Mouse (Mus musculus) frontal cortex, postnatal 10 days (tissue): ENCODE data around the gene Gal3st1.

Source experiments
- DNase-seq, 2 experiments: peaks; one replicate each; pipeline ENCODE4 v3.0.0; 2022; ENCODE audit warnings: low spot score in 2 of 2, mixed read lengths in 1 of 2

Gene Gal3st1

DNA sequence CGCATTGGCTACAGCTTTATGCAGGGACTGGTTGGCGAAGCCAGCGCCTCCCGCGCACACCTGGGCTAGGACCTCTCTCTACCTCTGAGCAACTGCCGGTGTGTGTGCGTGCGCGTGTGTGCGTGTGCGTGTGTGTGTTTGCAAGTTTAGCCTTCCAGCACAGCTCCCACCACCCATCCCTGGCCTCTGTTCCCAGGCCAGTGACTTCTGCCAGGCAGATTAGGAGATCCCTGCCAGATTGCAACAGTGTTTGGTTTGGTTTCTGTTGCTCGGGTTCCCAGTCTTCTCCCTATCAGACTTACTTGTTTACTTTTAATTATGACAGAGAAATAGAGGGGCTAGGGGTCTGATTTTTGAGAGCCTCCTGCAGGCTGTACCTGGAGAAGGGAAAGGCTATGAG, 48.5 kb downstream of the Gal3st1 start:
- no peak for DNase-seq

GRCm38 (mm10) chr11:4033471-4033870, 50.0 kb downstream of the Gal3st1 start:
- no peak for DNase-seq

- DNase-seq = no peak
Observed at GRCm38 (mm10) chr11:4034169-4034568, 50.7 kb downstream of the Gal3st1 start.

GRCm38 (mm10) chr11:4035116-4035892, 51.9 kb downstream of the Gal3st1 start:
- DNase-seq = no peak

DNA sequence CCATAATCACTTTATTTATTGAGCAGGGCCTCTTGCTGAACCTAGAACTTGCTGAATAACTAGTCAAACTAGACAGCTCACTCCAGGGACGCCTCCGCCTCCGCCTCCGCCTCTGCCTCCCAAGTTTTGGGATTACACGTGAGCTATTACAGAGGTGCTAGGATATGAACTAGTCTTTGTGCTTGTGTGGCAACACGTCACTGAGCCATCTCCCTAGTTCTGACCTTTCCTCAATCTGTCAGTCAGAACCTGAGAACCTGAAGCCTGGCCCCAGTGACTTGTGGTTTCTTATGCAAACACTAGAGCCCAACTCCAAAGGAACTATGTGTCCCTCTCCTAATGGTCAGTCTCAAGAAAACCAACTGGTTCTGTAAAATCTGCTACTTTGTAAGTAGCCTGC, 52.5 kb downstream of the Gal3st1 start:
- DNase-seq = no peak

- no peak for DNase-seq
Observed at GRCm38 (mm10) chr11:4036365-4037084, 53.1 kb downstream of the Gal3st1 start.

GRCm38 (mm10) chr11:4039951-4040350, 56.5 kb downstream of the Gal3st1 start:
- no peak for DNase-seq

DNA sequence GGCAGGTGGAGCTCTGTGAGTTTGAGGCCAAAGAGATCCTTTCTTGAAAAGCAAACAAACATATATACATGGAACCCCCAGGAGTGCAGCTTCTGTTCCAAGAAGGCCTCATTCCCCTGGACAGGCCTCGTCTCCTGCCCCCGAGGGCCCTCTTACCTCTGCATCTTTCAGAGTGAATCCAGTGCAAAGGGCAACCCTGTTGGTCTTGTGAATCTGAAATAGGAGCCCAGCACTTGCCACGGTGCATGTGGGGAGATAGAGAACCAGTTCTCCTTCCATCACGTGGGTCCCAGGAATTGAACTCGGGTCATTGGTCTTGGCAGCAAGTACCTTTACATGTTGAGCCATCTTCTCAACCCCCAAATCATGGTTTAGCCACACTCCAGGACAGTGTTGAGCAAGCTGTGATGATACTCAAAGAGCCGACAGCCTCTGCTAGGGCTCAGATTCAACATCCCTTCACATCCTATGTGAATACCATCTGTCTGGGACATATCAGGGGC, 57.7 kb downstream of the Gal3st1 start:
- no peak for DNase-seq

DNA sequence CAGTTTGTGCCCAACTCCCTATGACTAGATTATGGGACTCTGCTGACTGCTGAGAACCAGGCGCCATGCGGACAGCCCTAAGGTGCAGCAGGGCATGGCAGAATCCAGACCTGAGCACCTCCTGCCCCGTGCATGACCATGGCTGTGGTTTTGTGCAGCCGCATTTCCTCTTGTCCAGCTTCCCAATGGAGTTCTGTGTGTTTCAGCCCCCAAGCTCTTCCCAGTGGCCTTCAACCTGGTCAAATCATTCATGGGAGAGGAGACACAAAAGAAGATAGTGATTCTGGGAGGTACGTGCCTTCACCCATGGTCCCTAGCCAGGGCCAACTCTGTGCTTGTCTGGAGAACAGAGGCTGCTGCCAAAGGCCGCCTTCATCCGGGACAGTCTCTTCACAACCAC, 59.6 kb downstream of the Gal3st1 start:
- no peak for DNase-seq

GRCm38 (mm10) chr11:4046526-4046925, 63.1 kb downstream of the Gal3st1 start:
- DNase-seq = no peak

DNA sequence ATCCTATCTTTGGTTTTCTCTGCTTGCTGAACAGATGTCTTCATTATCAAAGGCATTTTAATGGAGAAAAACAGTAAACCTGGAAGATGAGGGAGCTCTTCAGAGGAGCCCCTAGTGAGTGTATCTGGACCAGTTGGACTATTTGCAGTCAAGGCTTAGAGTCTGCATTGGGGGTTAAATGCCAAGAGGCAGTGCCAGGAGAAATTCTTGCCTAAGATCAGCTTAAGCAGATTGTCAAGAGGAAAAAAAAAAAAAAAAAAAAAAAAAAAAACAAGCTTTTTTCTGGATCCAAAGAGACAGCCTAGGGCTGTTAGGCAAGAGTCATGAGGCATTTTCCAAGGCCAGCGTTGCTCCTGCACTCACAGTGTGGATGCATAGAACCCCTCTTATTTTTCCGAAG, 64.3 kb downstream of the Gal3st1 start:
- no peak for DNase-seq

GRCm38 (mm10) chr11:4048438-4048837, 65.0 kb downstream of the Gal3st1 start:
- DNase-seq = no peak
